Mouse (Mus musculus) C2C12 (cell line): ENCODE measurements around the gene Rab5if.

Source experiments
- CTCF ChIP-seq: IDR thresholded peaks from one replicate; pipeline ENCODE4 v1.5.1; 2011; ENCODE audit not compliant: control insufficient read depth, insufficient read depth, insufficient read length
- MYOG ChIP-seq: IDR thresholded peaks from one replicate; pipeline ENCODE4 v1.6.1; 2011; ENCODE audit not compliant: control insufficient read depth, insufficient read length; ENCODE audit errors: extremely low read depth
- USF1 ChIP-seq: IDR thresholded peaks from one replicate; pipeline ENCODE4 v1.6.1; 2011; ENCODE audit warnings: low read depth, mild to moderate bottlenecking, control low read depth, moderate library complexity

- TF ChIP-seq CTCF (no peak), USF1 (no peak), MYOG (no peak)
Measured at GRCm38 (mm10) chr2:156899184-156899583, 36.3 kb downstream of the Rab5if start.
